5 mouse cellular contexts compared by ENCODE assay signal in the genomic region with DNA sequence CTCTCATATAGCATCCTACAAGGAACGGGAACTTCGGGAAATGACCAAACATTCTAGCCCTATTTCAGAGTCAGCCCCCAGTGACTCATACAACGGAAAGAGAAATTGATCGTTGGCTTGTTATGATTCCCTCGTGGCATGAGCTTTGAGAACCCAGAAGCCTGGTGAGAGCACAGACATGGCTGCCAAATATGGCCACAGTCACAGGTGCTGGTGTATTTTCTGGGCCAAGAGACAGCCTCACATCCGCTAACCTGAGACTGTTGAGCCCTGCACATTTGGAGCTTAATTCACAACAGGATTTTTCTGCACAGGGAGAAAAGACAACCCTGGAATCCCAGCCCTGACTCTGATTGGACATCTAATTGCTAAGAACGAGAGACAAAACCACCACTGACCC.
"Had no signal": no experiment of that assay in that cellular context is flagged by ENCODE, and none has a peak within 500 bp of the region (broad histone marks: within the 10 kb centered on the region; RNA-seq: fewer than 3 reads in every experiment).

No protein-coding gene starts in this region.

- DNase-seq: kidney, postnatal 25 days; lung, embryonic 14.5 days; lung, postnatal 10 days; retina, postnatal 1 day; thymus, postnatal 36 days had no signal
